In genomic region chr7:67457898-67458297, GRCm38 (mm10) we compare ENCODE assay signal across 28 mouse cellular contexts.
A peak's percentile ranks its signal among the peaks of the same experiment; 100 is the strongest.
DNase-seq lines count a peak whose midpoint lies in the region; ATAC-seq and TF ChIP-seq lines count a peak whose summit lies in the region.
"Had no signal": no experiment of that assay in that cellular context is flagged by ENCODE, and none has a peak within 500 bp of the region (broad histone marks: within the 10 kb centered on the region; RNA-seq: fewer than 3 reads in every experiment).

No protein-coding gene starts in this region.

- no peak for DNase-seq in gastrocnemius, adult 2 months
- no peak for DNase-seq in gastrocnemius, adult 18-20 months (ENCODE audit: low spot score)
- peak; percentile 59 for DNase-seq in midbrain, embryonic 11.5 days (ENCODE audit: low spot score, missing footprints)
- no peak for DNase-seq in midbrain, embryonic 14.5 days
- no peak for DNase-seq in spleen, adult 12 weeks (ENCODE audit: low spot score)
- DNase-seq: adrenal gland, adult 2 months; adrenal gland, postnatal 14 days; B cell, adult 2 months; cerebellum, adult 11-12 months; cerebellum, adult 8-10 months; cerebellum, postnatal 10 days; cerebellum, postnatal 36 days; embryo, embryonic 11 days; gastrocnemius, postnatal 25 days; heart, adult 18-20 months; heart, postnatal 10 days; heart, postnatal 36 days had no signal

- ATAC-seq in midbrain, embryonic 11.5 days (ENCODE audit: low FRiP score): no peak
- no peak for ATAC-seq in midbrain, embryonic 14.5 days (ENCODE audit: low FRiP score, low TSS enrichment)
- ATAC-seq in monocyte, adult 5-6 weeks (replicated peaks; ENCODE audit: insufficient number of reproducible peaks, low FRiP score, low TSS enrichment, poor library complexity, severe bottlenecking): peak; percentile 38
- ATAC-seq: forebrain, embryonic 15.5 days; hindbrain, embryonic 16.5 days had no signal

- H3K4me3 ChIP-seq in gastrocnemius, adult 2 months: no peak overlapping the region
- no peak overlapping the region for H3K4me3 ChIP-seq in midbrain, embryonic 11.5 days (ENCODE audit: low read depth, low read length)
- no peak overlapping the region for H3K4me3 ChIP-seq in midbrain, embryonic 14.5 days (replicated peaks; ENCODE audit: low read depth, low read length)
- H3K4me3 ChIP-seq: embryonic facial prominence, embryonic 10.5 days; embryonic facial prominence, embryonic 13.5 days; erythroblast, embryonic 14.5 days; forebrain, embryonic 12.5 days; forebrain, embryonic 15.5 days; heart, embryonic 12.5 days; heart, embryonic 15.5 days; hindbrain, embryonic 10.5 days; hindbrain, embryonic 13.5 days had no signal

- no peak overlapping the region for H3K9ac ChIP-seq in midbrain, embryonic 11.5 days (ENCODE audit: low read length)
- no peak overlapping the region for H3K9ac ChIP-seq in midbrain, embryonic 14.5 days (replicated peaks; ENCODE audit: low read length)
- H3K9ac ChIP-seq: embryonic facial prominence, embryonic 13.5 days; forebrain, embryonic 12.5 days; forebrain, embryonic 15.5 days; heart, embryonic 12.5 days; heart, embryonic 15.5 days; hindbrain, embryonic 13.5 days had no signal

- H3K4me1 ChIP-seq in midbrain, embryonic 11.5 days (ENCODE audit: control insufficient read depth, insufficient read depth, low read length): peaks cover 4% of the 10 kb centered on the region
- H3K4me1 ChIP-seq in midbrain, embryonic 14.5 days (ENCODE audit: control insufficient read depth, insufficient read depth, low read length): peaks cover 4% of the 10 kb centered on the region; the same call in 1 of the 2 replicates
- H3K4me1 ChIP-seq: forebrain, embryonic 15.5 days had no signal

- no peaks in the 10 kb centered on the region for H3K36me3 ChIP-seq in midbrain, embryonic 11.5 days (ENCODE audit: control insufficient read depth, insufficient read depth, low read length)
- H3K36me3 ChIP-seq in midbrain, embryonic 14.5 days (ENCODE audit: control insufficient read depth, insufficient read depth, low read length): no peaks in the 10 kb centered on the region
- H3K36me3 ChIP-seq: embryonic facial prominence, embryonic 10.5 days; embryonic facial prominence, embryonic 13.5 days; forebrain, embryonic 12.5 days; forebrain, embryonic 15.5 days; heart, embryonic 12.5 days; heart, embryonic 15.5 days; hindbrain, embryonic 10.5 days; hindbrain, embryonic 13.5 days had no signal

- no peak overlapping the region for H3K4me2 ChIP-seq in midbrain, embryonic 11.5 days
- no peak overlapping the region for H3K4me2 ChIP-seq in midbrain, embryonic 14.5 days (ENCODE audit: low read length)
- H3K4me2 ChIP-seq: embryonic facial prominence, embryonic 13.5 days; forebrain, embryonic 12.5 days; forebrain, embryonic 15.5 days; heart, embryonic 12.5 days; heart, embryonic 15.5 days; hindbrain, embryonic 13.5 days had no signal

- no peak for TF ChIP-seq CTCF in gastrocnemius, adult 2 months (IDR thresholded peaks at IDR 0.05)

- peak overlapping the region; percentile 16; the same call in 1 of the 2 replicates for H3K27ac ChIP-seq in gastrocnemius, adult 2 months
- no peak overlapping the region for H3K27ac ChIP-seq in midbrain, embryonic 11.5 days (ENCODE audit: low read depth, low read length)
- no peak overlapping the region for H3K27ac ChIP-seq in midbrain, embryonic 14.5 days (replicated peaks; ENCODE audit: low read depth, low read length)
- H3K27ac ChIP-seq: embryonic facial prominence, embryonic 10.5 days; embryonic facial prominence, embryonic 13.5 days; forebrain, embryonic 12.5 days; forebrain, embryonic 15.5 days; heart, embryonic 15.5 days; hindbrain, embryonic 10.5 days; hindbrain, embryonic 13.5 days had no signal

- H3K9me3 ChIP-seq in midbrain, embryonic 11.5 days (ENCODE audit: control insufficient read depth, low read length): no peaks in the 10 kb centered on the region
- H3K9me3 ChIP-seq in midbrain, embryonic 14.5 days (ENCODE audit: control insufficient read depth, low read length): no peaks in the 10 kb centered on the region
- H3K9me3 ChIP-seq: embryonic facial prominence, embryonic 10.5 days; embryonic facial prominence, embryonic 13.5 days; forebrain, embryonic 12.5 days; forebrain, embryonic 15.5 days; heart, embryonic 12.5 days; heart, embryonic 15.5 days; hindbrain, embryonic 10.5 days; hindbrain, embryonic 13.5 days had no signal

- WGBS in midbrain, embryonic 11.5 days: 91% methylated on average over 1 of the region's 1 CpGs
- 96% methylated on average over 1 of the region's 1 CpGs for WGBS in midbrain, embryonic 14.5 days

- H3K27me3 ChIP-seq in midbrain, embryonic 11.5 days (ENCODE audit: control insufficient read depth, insufficient read depth, low read length): no peaks in the 10 kb centered on the region
- no peaks in the 10 kb centered on the region for H3K27me3 ChIP-seq in midbrain, embryonic 14.5 days (ENCODE audit: control insufficient read depth, insufficient read depth, low read length)
- H3K27me3 ChIP-seq: embryonic facial prominence, embryonic 13.5 days; forebrain, embryonic 15.5 days; heart, embryonic 12.5 days; heart, embryonic 15.5 days had no signal

- intact Hi-C loops in gastrocnemius, adult 2 months (cut with DNase I): no loop called here
